Comparison of ENCODE assay signal across 20 mouse cellular contexts in genomic region chr9:62348467-62348985, GRCm38 (mm10). TPM values are rescaled to one million over a fixed set of nuclear protein-coding genes. Genes with fewer than 3 reads are reported as not detected.
DNase-seq lines count a peak whose midpoint lies in the region; ATAC-seq lines count a peak whose summit lies in the region.
"Had no signal": no experiment of that assay in that cellular context is flagged by ENCODE, and none has a peak within 500 bp of the region (broad histone marks: within the 10 kb centered on the region; RNA-seq: fewer than 3 reads in every experiment).

No protein-coding gene starts in this region.

- no peak overlapping the region for H3K4me2 ChIP-seq in forebrain, embryonic 15.5 days (replicated peaks)
- H3K4me2 ChIP-seq in forebrain, embryonic 13.5 days: no peak overlapping the region
- no peak overlapping the region; the same call in 1 of the 2 replicates for H3K4me2 ChIP-seq in heart, embryonic 15.5 days
- H3K4me2 ChIP-seq in liver, embryonic 11.5 days: no peak overlapping the region

- no peaks in the 10 kb centered on the region for H3K36me3 ChIP-seq in forebrain, embryonic 15.5 days
- no peaks in the 10 kb centered on the region for H3K36me3 ChIP-seq in forebrain, embryonic 13.5 days (ENCODE audit: poor library complexity, severe bottlenecking)
- H3K36me3 ChIP-seq in heart, embryonic 15.5 days: no peaks in the 10 kb centered on the region
- H3K36me3 ChIP-seq in liver, embryonic 11.5 days (ENCODE audit: control insufficient read depth, insufficient read depth, low read length): peaks cover 2% of the 10 kb centered on the region; the same call in 1 of the 2 replicates
- H3K36me3 ChIP-seq: embryonic facial prominence, embryonic 12.5 days; hindbrain, embryonic 13.5 days; neural tube, embryonic 15.5 days had no signal

- no peaks in the 10 kb centered on the region for H3K27me3 ChIP-seq in forebrain, embryonic 15.5 days
- no peaks in the 10 kb centered on the region for H3K27me3 ChIP-seq in forebrain, embryonic 13.5 days
- no peaks in the 10 kb centered on the region for H3K27me3 ChIP-seq in heart, embryonic 15.5 days
- H3K27me3 ChIP-seq in liver, embryonic 11.5 days (replicated peaks; ENCODE audit: control insufficient read depth, insufficient read depth, low read length): no peaks in the 10 kb centered on the region
- H3K27me3 ChIP-seq: embryonic facial prominence, embryonic 12.5 days; hindbrain, embryonic 13.5 days; neural tube, embryonic 15.5 days; Patski had no signal

- no peak for ATAC-seq in forebrain, embryonic 15.5 days (replicated peaks)
- ATAC-seq in forebrain, embryonic 13.5 days: no peak
- ATAC-seq in heart, embryonic 15.5 days (replicated peaks; ENCODE audit: insufficient number of reproducible peaks, insufficient read depth, low FRiP score, low read depth): no peak
- ATAC-seq in liver, embryonic 11.5 days (replicated peaks; ENCODE audit: low FRiP score): no peak
- ATAC-seq in erythroid progenitor cell, adult 5-6 weeks (replicated peaks; ENCODE audit: low FRiP score, poor library complexity, severe bottlenecking): no peak
- ATAC-seq: Patski had no signal

- no peak for DNase-seq in heart, adult 8-10 months (ENCODE audit: low spot score)
- DNase-seq in liver, embryonic 11.5 days (ENCODE audit: low spot score): peak; percentile 29
- no peak for DNase-seq in liver
- DNase-seq: adrenal gland, postnatal 25 days; gastrocnemius, postnatal 14 days; left cerebral cortex, postnatal 4 days; midbrain, embryonic 14.5 days; right cerebral cortex, postnatal 25 days had no signal

- H3K9ac ChIP-seq in forebrain, embryonic 15.5 days (replicated peaks): no peak overlapping the region
- H3K9ac ChIP-seq in forebrain, embryonic 13.5 days: no peak overlapping the region
- 0 out of 2 replicates have a peak overlapping the region, but pooled peaks have one; percentile 24 for H3K9ac ChIP-seq in heart, embryonic 15.5 days
- no peak overlapping the region for H3K9ac ChIP-seq in liver, embryonic 11.5 days (ENCODE audit: low read depth, low read length)
- H3K9ac ChIP-seq: embryonic facial prominence, embryonic 12.5 days; liver, embryonic 14.5 days had no signal

- no peaks in the 10 kb centered on the region for H3K9me3 ChIP-seq in forebrain, embryonic 15.5 days
- H3K9me3 ChIP-seq in forebrain, embryonic 13.5 days (replicated peaks): no peaks in the 10 kb centered on the region
- no peaks in the 10 kb centered on the region for H3K9me3 ChIP-seq in heart, embryonic 15.5 days (replicated peaks)
- no peaks in the 10 kb centered on the region for H3K9me3 ChIP-seq in liver, embryonic 11.5 days (ENCODE audit: control insufficient read depth, low read length)
- H3K9me3 ChIP-seq: embryonic facial prominence, embryonic 12.5 days; hindbrain, embryonic 13.5 days; neural tube, embryonic 15.5 days had no signal

- H3K4me3 ChIP-seq in forebrain, embryonic 15.5 days: no peak overlapping the region
- no peak overlapping the region for H3K4me3 ChIP-seq in forebrain, embryonic 13.5 days
- no peak overlapping the region for H3K4me3 ChIP-seq in heart, embryonic 15.5 days
- no peak overlapping the region for H3K4me3 ChIP-seq in liver, embryonic 11.5 days (ENCODE audit: low read depth, low read length)
- no peak overlapping the region for H3K4me3 ChIP-seq in brown adipose tissue, adult 24 weeks (ENCODE audit: insufficient read depth, low read depth, low read length)
- H3K4me3 ChIP-seq: embryonic facial prominence, embryonic 12.5 days; hindbrain, embryonic 13.5 days; myocyte; neural tube, embryonic 15.5 days had no signal

- peak overlapping the region; percentile 46; the same call in 1 of the 2 replicates for H3K27ac ChIP-seq in forebrain, embryonic 15.5 days (replicated peaks)
- no peak overlapping the region; the same call in none of the 2 replicates for H3K27ac ChIP-seq in forebrain, embryonic 13.5 days
- H3K27ac ChIP-seq in heart, embryonic 15.5 days: peak overlapping the region; percentile 81
- H3K27ac ChIP-seq in liver, embryonic 11.5 days (ENCODE audit: low read depth, low read length): no peak overlapping the region
- H3K27ac ChIP-seq in brown adipose tissue, adult 24 weeks (replicated peaks; ENCODE audit: low read depth, low read length): peak overlapping the region; percentile 90; the same call in 1 of the 2 replicates
- H3K27ac ChIP-seq: liver, embryonic 14.5 days; neural tube, embryonic 15.5 days; stomach, postnatal 0 days had no signal

- 70% methylated on average over 6 of the region's 6 CpGs for WGBS in forebrain, embryonic 15.5 days
- WGBS in forebrain, embryonic 13.5 days: 79% methylated on average over 6 of the region's 6 CpGs
- 57% methylated on average over 6 of the region's 6 CpGs for WGBS in heart, embryonic 15.5 days
- WGBS in liver, embryonic 11.5 days: 66% methylated on average over 6 of the region's 6 CpGs

- H3K4me1 ChIP-seq in forebrain, embryonic 15.5 days: peaks cover 67% of the 10 kb centered on the region
- H3K4me1 ChIP-seq in forebrain, embryonic 13.5 days: peaks cover 68% of the 10 kb centered on the region
- peaks cover 75% of the 10 kb centered on the region for H3K4me1 ChIP-seq in heart, embryonic 15.5 days (replicated peaks)
- peaks cover 75% of the 10 kb centered on the region for H3K4me1 ChIP-seq in liver, embryonic 11.5 days (replicated peaks; ENCODE audit: control insufficient read depth, insufficient read depth, low read length)
- peaks cover 47% of the 10 kb centered on the region for H3K4me1 ChIP-seq in brown adipose tissue, adult 24 weeks (ENCODE audit: control insufficient read depth, insufficient read depth, insufficient read length, low read length)

RNA-seq across cellular contexts. Expression of gene Anp32a, which starts 7.4 kb away (rescaled TPM):
- polyA plus RNA-seq in forebrain, embryonic 15.5 days (2015; fragmentation: Nextera tagmentation; extraction: Ambion mirVana): 168 and 174 TPM in 2 replicates
- polyA plus RNA-seq in forebrain, embryonic 13.5 days (2015; fragmentation: Nextera tagmentation; extraction: Ambion mirVana): 254 and 256 TPM in 2 replicates
- 128 and 176 TPM in 2 replicates for polyA plus RNA-seq in heart, embryonic 15.5 days (2015; fragmentation: Nextera tagmentation; extraction: Ambion mirVana)
- 100 to 1,000 TPM; 196 to 226 (median 214) TPM for total RNA-seq in heart, adult 8-10 months (2022)
- polyA plus RNA-seq in liver, embryonic 11.5 days (2014; fragmentation: Nextera tagmentation; extraction: Ambion mirVana): 107 and 112 TPM in 2 replicates
- polyA plus RNA-seq in brown adipose tissue, adult 24 weeks (2012; ENCODE audit: insufficient read depth, insufficient read length, missing spikeins): 578 and 694 TPM in 2 replicates
- total RNA-seq in erythroid progenitor cell, adult 5-6 weeks (2015; ENCODE audit: low replicate concordance): 114 and 141 TPM in 2 replicates
- 101 and 162 TPM in 2 replicates for total RNA-seq in erythroid progenitor cell, adult 5-6 weeks (2017; ENCODE audit: low replicate concordance)

Comparison
In these comparisons a context has a peak if more than half of its experiments do, and no peak if none do; other contexts are left out.
1. H3K27ac ChIP-seq: peak in forebrain, embryonic 15.5 days (single experiment), heart, embryonic 15.5 days (single experiment) and brown adipose tissue, adult 24 weeks (single experiment); none in forebrain, embryonic 13.5 days (single experiment) and liver, embryonic 11.5 days (single experiment).